Mouse (Mus musculus): ENCODE measurements around the gene Arhgef7.
"Not testable (repeated sequence)": the region's sequence is repeated elsewhere in the genome, so short reads cannot be mapped to it uniquely, and the experiment has no call there.

Gene Arhgef7

DNA sequence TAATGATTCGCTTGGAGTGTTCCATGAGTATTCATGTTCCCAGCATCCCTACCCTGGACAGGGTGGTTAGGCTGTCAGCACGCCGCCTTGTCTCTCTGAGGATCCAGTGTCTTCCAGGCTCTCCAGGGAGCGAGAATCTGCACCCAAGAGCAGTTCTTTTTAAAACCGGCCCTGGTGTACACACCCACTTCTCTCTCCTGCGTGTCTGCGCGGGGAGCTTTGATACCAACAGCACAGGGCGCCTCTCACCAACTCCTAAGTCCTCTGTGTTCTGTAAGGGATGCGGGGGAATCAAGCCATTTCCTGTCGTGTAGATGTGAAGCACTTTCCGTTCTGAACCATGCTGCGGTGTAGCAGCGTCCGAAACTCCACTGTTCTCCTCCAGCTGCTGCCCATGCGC is 107.2 kb downstream of the Arhgef7 start:
- DNase-seq (ENCODE audit: low spot score): no peak

DNA sequence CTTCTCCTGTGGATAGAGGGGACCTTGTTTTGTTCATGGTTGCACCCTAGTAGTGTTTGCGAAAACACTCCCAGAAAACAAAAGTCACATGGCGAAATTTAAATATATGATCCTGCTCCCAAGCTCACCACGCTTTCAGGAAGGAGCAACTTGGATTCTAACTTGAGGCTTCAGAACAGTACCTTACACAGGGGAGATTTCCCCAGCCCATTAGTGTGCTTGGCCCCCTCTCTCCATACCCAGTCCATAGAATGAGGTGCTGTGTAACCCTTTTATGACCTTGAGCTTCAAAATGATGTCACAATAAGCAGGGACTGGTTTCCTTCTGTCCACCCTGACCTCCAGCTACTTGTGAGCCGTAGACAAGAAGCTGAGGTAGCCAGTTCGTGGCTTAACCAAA is 112.7 kb downstream of the Arhgef7 start, which contains the start of gene Tex29:
Gene Tex29, plus strand, starts transcription at position 301 of the 400 bp plus-strand sequence.
- no peak for DNase-seq (ENCODE audit: low spot score)

DNA sequence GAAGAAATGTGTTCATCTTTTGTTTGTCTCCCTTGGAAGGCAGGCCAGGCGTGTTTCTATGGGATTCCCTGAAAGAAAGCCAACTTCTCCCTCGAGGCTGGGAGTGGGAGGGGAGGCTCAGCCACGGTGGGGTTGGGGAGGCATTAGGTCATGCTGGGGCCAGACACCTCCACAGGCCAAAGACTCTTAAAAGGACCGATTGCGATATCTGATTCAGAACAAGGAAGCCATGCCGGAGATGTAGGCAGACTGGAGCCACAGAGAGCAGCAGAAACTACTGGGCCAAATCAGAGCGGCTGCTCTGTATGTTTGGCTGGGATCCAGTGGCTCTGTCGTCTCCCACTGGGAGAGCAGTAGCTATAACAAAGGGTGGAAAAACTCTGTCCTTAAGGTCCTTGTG is 114.0 kb downstream of the Arhgef7 start:
- no peak for DNase-seq (ENCODE audit: low spot score)

GRCm38 (mm10) chr8:11842757-11843156 is 115.2 kb downstream of the Arhgef7 start:
- DNase-seq (ENCODE audit: low spot score): no peak

DNA sequence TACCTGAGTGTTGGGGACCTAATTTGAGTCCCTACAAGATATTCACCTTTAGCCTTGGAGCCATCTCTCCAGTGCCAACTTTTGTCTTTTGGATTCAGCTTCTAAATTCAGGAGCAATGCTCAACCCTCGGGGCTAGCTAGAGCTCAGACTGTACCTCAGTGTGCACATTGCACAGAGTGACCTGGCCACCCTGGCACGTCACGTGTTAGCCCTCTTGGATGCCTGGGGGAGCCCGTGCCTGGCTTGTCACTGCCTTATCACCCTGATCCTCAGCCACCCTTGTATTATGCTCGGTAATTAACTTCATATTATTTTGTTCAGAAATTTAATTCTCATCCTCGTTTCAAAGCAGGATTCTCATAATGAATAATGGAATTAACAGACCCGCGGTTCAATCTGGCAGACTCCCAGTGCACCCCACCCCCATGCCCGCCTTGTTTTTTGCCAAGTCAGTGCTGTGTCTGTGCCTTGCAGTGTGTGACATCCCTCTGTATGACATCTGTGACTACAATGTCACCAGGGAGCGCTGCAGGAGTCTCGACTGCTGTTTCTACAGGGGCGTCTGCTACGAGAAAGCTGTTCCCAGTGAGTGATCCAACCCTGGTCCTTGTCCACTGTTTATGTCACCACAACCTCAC is 116.3 kb downstream of the Arhgef7 start:
- no peak for DNase-seq (ENCODE audit: low spot score)

DNA sequence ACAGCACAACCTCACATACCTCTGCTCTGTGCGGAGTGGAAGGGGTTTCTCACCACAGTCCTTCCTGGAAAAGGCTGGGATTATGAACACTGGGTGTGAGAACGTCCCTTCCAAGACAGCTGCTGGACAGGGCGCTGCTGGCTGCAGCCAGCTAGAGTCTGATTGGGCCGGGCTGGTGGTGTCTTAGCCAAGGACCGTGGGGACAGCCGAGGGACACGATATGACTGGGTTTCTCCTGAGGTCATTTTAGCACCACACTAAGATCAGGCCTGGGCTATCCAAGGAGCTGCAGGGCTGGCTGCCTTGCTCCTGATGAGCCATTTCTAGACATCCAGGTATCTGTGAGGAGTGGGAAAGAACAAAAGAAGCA is 116.8 kb downstream of the Arhgef7 start:
- no peak for DNase-seq (ENCODE audit: low spot score)

GRCm38 (mm10) chr8:11846807-11847206 is 119.3 kb downstream of the Arhgef7 start:
- no peak for DNase-seq (ENCODE audit: low spot score)

GRCm38 (mm10) chr8:11867832-11868231 is 140.3 kb downstream of the Arhgef7 start:
- DNase-seq (ENCODE audit: low spot score): no peak

DNA sequence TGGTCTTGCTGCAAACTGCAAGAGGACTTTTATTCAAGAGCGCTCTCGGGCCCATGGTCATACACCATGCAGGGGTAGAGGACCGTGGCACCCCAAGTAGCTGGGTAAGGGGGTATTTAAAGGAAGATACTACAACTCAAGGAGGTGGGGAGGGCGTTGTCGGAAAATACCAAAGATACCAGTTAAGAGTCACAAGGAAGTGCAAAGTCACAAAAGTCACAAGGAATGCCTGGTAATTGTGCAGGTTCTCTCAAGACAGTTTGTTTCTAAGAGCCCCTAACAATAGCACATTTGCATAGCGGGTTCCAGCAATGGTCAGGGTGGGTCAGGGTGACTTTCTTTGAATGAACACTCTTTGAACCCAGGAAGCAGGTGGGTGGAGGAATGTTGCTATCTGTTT is 146.7 kb downstream of the Arhgef7 start:
- DNase-seq (ENCODE audit: low spot score): not testable (repeated sequence)

- DNase-seq (ENCODE audit: low spot score): no peak
Observed at GRCm38 (mm10) chr8:11884646-11885045, 157.1 kb downstream of the Arhgef7 start.

Measured in T-cell, adult 2 months (primary cell).